Mouse (Mus musculus): ENCODE results near the gene Ranbp9.

DNA sequence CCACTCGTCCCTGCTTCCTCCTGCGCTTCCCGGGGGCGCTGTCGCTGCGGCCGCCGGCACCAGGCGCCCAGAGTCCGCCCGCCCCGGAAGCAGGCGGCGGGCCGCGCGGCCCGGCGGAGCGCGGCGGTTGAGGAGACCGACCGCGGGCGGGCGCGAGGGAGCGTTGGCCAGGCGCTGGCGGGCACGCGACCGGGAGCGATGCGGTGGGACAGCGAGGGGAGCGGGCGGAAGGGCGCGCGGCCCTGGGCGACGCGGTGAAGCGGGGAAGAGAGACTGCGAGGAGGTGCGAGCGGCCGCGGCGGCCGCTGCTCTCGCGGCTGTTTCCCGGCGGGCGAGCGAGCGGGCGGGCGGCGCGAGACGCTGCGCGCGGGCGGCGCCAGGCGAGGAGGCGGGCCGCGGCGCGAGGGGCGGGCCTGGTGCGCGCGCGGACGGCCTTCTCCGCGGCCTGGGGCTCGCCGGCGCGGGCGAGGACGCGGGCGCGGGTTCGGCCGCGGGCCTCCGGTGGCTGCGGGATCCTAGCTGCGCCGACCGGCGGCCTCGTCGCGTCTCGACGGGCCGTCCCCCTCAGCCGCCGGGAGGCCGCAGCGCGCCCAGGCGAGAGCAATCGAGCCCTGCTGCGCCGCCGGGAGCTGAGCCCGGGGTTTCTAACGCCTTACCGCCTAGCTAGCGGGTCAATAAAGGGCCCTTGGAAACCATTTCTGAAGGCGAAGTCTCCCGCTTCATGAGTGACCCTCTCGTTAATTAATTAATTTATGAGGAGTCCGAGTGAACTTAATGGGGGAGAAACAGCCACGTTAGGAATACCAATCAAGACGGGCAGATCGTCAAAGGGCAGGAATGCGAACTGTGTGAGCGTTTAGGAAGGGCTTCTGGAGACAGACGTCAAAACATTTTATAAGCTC, at the start of gene Ranbp9:
- TF ChIP-seq CTCF (IDR thresholded peaks at IDR 0.05; ENCODE audit: low read depth, low read length) = no peak
- no peak for TF ChIP-seq GATA1 (IDR thresholded peaks at IDR 0.05; ENCODE audit: borderline replicate concordance, low read length)

Data from G1E (cell line).